Mouse (Mus musculus) lung, postnatal 25 days (tissue): ENCODE measurements at regions not wholly inside any gene's neighbourhood (a gene's known extent, or its start where the extent isn't known, plus 50 kb on each side); places are given as distances from the start of the nearest gene placed in this dataset.

Source experiments
- DNase-seq: peaks from one replicate; pipeline ENCODE4 v3.0.0; 2022; ENCODE audit warnings: low spot score

DNA sequence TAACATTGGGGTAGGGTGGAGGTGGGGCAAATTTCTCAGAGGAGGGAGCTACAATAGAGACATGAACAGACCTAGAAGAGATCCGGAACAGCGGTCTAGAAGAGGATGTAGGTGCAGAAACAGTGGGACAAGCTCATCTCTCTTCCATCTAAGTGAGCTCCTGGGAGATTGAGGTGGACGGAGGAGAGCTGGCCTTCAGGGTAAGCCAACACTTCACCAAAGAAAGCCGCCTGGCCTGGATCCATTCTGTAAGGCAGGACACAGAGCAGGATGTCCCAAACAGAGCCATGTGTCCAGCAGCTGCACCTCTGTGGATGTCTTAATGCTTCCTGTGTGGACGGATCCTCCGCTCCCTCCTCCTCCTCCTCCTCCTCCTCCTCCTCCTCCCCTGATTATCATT, 173.0 kb downstream of the Rab11fip4 start:
- no peak for DNase-seq

DNA sequence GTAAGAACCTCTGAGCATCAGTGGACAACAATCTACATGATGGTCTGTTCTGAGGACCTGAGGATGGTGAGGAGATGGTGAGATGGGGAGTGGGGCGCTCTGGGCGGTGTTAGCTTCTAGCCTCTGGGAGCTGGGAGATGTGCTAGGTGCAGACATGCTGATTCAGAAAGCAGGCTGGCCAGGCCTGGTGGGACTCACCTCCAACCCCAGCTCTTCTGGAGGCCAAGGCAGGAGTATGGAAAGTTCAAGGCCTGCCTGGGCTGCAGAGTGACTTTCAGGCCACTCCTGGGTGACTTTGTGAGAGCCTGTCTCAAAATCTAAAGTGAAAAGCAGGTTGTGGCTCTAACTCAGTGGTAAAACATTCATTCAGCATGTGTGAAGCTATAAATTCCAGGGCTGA, 171.6 kb downstream of the Rab11fip4 start:
- DNase-seq: no peak

- no peak for DNase-seq
Measured at GRCm38 (mm10) chr11:79762027-79762426, 171.0 kb downstream of the Rab11fip4 start.

GRCm38 (mm10) chr11:79760533-79760932, 169.5 kb downstream of the Rab11fip4 start:
- DNase-seq: no peak

DNA sequence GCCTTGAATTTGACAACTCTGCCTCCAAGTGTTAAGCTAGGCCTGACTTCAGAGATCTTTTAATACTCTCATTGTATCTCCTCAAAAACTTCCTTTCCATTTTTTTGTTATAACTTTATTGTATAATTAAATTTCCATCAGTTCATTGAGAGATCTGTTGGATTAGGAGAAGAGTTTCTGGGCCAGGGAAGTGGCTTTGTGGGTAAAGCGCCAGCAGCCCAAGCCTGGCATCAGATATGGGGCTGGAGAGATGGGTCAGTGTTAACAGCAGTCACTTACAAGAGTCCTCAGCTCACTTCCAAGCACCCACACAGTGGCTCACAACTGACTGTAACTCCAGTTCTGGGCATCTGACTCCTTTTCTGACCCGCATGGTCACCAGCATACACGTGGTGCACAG, 167.3 kb downstream of the Rab11fip4 start:
- DNase-seq: no peak

DNA sequence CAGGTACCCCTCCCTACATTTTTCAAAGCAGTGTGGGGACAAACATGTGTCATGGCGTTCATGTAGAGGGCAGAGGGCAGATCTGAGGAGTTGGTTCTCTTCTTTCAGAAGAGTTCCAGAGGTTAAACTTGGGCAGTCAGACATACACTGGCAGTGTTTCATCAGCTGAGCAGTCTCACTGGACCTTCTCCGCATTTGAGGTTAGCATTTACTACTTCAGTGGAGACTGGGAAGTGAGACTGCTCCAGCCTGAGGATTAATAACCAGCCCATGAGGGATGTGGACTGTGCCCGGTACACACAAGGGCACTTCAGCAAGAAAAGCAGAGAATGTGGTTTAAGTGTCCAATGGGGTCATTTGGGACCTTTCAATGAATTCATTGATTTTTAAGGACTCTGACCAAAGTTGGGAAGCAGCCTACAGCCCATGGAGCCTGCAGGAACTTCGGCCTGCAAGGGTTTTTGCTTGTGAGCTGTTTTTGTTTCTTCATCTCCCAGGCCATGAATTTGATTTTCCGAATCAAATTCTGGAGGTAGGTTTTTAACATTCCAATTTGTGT, 166.6 kb downstream of the Rab11fip4 start:
- DNase-seq: no peak

DNA sequence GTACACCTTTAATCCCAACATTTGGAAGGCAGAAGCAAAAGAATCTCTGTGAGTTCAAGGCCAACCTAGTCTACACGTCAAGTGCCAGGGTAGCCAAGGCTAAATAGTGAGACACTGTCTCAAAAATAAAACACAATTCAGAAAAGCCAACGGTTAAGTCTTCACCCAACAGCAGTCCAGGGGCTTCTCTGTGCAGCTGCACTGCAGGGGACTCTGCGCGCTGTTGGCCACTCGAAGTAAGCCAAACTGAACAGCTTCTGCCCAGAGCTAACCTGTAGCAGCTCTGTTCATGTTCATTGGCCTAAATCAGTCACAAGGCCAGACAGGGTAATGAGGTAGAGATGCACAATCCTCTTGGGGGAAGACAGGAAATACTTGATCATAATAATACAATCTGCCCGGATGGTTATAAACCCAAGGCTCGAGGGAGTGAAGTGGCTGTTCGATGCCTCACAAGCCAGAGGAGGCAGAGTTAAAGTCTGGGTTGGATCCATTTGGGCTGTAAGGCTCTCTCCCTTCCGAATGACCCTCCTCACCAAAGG, 165.4 kb downstream of the Rab11fip4 start:
- DNase-seq: no peak

- no peak for DNase-seq
Measured at GRCm38 (mm10) chr11:79753491-79753890, 162.5 kb downstream of the Rab11fip4 start.

DNA sequence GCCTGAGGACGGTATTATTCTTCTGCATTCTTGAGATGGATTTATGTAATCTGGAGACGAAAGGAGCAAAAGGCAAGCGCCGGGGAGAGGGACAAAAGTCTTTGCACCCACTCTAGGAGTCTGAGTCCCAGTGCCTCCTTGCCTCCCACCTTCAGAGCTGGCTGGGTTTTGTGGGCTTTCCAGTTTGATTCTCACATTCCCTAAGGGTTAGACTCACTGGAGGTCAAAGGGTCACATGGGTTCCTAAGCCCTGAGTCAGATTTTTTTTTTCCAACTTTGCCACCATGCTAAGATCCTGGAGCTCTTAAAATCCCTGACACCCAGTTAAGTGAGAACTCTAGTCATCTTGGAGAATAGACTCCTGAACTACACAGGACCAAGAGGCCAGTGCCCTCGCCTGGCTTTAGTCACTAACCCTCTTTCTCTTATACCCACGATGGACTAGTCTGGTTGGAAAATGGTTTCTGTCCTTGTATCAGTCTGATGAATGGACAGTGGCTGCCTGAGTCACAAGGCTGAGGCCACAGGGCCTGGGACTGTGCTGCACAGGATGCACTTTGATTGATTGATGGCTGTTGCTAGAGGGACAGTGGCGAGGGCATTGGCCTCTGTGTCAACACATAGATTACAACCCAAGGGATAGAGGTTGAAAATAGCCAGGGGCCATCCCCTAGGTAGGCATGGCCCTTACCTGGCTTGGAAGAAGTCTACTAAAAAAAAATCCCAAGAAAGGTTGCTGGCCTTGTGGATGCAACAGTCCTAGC, 161.9 kb downstream of the Rab11fip4 start:
- no peak for DNase-seq

DNA sequence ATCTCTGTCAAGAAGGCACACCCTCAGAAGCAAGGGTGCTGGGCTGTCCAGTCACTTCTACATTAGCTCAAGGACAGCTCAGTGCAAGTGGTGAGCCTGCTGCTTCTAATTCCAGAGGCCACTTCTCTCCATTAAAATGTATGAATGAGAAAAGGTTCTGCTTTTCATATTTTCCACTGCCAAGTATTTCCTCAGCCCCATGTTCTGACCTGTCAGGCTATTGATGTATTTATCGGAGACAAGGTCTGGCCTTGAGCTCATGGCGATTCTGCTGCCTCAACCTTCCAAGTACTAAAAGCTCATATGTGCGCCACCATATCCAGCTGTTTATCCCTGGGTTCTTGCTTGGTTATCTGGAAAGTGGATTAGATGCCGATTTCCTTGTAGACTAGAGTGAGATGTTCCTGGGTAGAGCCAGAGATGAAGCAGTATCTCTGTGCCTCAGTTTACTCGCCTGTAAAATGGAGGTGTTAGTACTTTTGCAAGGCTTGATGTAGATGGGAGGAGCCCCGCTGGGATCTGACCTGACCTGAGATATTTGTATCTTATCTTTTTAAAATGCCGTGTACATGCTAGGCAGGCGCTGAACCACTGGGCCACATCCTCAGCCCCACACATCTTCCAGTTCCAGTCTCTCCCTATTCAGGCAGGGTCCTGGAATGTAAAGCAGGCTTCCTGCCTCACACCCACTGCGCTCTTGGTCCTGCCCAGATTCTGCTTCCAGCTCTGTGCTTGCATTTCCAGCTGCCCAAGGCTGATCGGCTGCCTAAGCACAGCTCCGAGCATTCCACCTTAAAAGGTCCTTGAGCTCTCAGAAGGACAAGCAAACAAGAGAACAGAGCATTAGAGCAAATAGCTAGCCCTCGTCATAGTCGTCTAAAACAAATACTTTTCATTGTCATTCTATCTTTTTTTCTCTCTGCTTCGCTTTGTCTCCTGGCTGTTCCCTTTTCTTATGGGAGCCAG, 161.0 kb downstream of the Rab11fip4 start:
- peak; percentile 60 for DNase-seq

DNA sequence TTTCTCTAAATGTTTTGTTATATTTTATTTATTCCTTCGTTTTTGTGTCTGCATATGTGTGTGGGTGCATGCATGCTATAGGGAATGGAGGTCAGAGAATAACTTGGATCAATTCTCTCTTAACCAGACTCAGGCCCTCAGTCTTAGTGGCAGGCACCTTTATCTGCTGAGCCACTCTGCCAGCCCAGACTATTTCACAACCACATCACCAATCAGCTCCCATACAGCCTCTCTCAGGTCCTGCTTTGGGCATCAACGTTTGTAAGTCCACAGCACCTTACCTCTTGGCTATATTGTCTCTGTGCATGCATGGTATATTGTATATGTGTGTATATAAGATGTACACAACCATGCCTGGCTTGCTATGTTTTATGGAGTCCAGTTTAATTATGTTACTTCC, 159.9 kb downstream of the Rab11fip4 start:
- DNase-seq: no peak

GRCm38 (mm10) chr11:79749755-79750434, 158.9 kb downstream of the Rab11fip4 start:
- no peak for DNase-seq

GRCm38 (mm10) chr11:79749141-79749540, 158.1 kb downstream of the Rab11fip4 start:
- no peak for DNase-seq

DNA sequence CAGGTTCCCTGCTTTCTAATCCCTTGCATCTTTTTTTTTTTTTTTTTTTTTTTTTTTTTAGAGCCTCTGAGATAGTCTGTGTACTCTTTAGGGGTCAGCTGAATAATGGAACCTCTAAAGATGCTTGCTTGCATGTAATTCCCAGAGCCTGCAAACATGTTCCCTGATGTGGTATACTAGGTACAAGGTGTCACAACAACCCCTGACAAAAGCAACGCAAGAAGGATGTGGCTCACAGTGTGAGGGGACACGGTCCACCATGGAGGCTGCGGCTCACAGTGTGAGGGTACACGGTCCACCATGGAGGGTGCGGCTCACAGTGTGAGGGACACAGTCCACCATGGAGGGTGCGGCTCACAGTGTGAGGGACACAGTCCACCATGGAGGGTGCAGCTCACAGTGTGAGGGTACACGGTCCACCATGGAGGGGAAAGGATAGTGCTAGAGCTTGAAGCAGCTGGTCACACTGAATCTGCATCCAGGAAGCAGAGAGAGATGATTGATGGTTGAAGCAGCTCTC, 157.7 kb downstream of the Rab11fip4 start:
- DNase-seq: no peak

GRCm38 (mm10) chr11:79747801-79748200, 156.8 kb downstream of the Rab11fip4 start:
- no peak for DNase-seq
